Mouse (Mus musculus): ENCODE results near the gene Faim. TPM values are rescaled to one million over a fixed set of nuclear protein-coding genes. Genes with fewer than 3 reads are reported as not detected.

The Faim gene
- total RNA-seq, 1 experiment from 2014 or later, result 29.5 TPM

- DNase-seq, result no peak
Measured at GRCm38 (mm10) chr9:98974898-98975297, 11.3 kb upstream of the Faim start.

- no peak for DNase-seq
Measured at GRCm38 (mm10) chr9:98976081-98976480, 10.1 kb upstream of the Faim start.

GRCm38 (mm10) chr9:98976520-98976919 is 9.7 kb upstream of the Faim start:
- DNase-seq, result no peak

- DNase-seq, result peak; percentile 92
Measured at GRCm38 (mm10) chr9:98979431-98980416, 6.4 kb upstream of the Faim start.

- DNase-seq, result no peak
Measured at GRCm38 (mm10) chr9:98986476-98987096, 413 bp downstream of the Faim start.

- DNase-seq, result no peak
Measured at GRCm38 (mm10) chr9:98987131-98987530, 958 bp downstream of the Faim start.

- no peak for DNase-seq
Measured at GRCm38 (mm10) chr9:98994103-98994502, 7.9 kb downstream of the Faim start.

GRCm38 (mm10) chr9:98999881-99000339 is 13.7 kb downstream of the Faim start:
- no peak for DNase-seq

GRCm38 (mm10) chr9:99001326-99001725 is 15.2 kb downstream of the Faim start:
- DNase-seq, result no peak

GRCm38 (mm10) chr9:99009069-99009897 is 23.1 kb downstream of the Faim start:
- no peak for DNase-seq

GRCm38 (mm10) chr9:99009898-99010199 is 23.7 kb downstream of the Faim start:
- DNase-seq, result no peak

GRCm38 (mm10) chr9:99016301-99016700 is 30.1 kb downstream of the Faim start:
- no peak for DNase-seq

- DNase-seq, result no peak
Measured at GRCm38 (mm10) chr9:99016759-99017158, 30.6 kb downstream of the Faim start.

- no peak for DNase-seq
Measured at GRCm38 (mm10) chr9:99017679-99018078, 31.5 kb downstream of the Faim start.

GRCm38 (mm10) chr9:99021166-99021565 is 35.0 kb downstream of the Faim start:
- no peak for DNase-seq

GRCm38 (mm10) chr9:99021751-99022150 is 35.6 kb downstream of the Faim start:
- DNase-seq, result no peak

- no peak for DNase-seq
Measured at GRCm38 (mm10) chr9:99032031-99032430, 45.9 kb downstream of the Faim start.

GRCm38 (mm10) chr9:99034111-99034510 is 47.9 kb downstream of the Faim start:
- no peak for DNase-seq

- no peak for DNase-seq
Measured at GRCm38 (mm10) chr9:99035575-99035974, 49.4 kb downstream of the Faim start, which contains the start of gene Gm1123. Gm1123 (minus strand) TSS chr9:99035715.

GRCm38 (mm10) chr9:99041994-99042393 is 55.8 kb downstream of the Faim start:
- no peak for DNase-seq

- no peak for DNase-seq
Measured at GRCm38 (mm10) chr9:99042641-99043040, 56.5 kb downstream of the Faim start.

GRCm38 (mm10) chr9:99044761-99045160 is 58.6 kb downstream of the Faim start:
- no peak for DNase-seq

Measured in adrenal gland, postnatal 25 days (tissue).